Mouse (Mus musculus): ENCODE data around the gene Aph1c. TPM values are rescaled to one million over a fixed set of nuclear protein-coding genes. Genes with fewer than 3 reads are reported as not detected.
"Not testable (repeated sequence)": the region's sequence is repeated elsewhere in the genome, so short reads cannot be mapped to it uniquely, and the experiment has no call there.

The Aph1c gene
- polyA plus RNA-seq, 1 experiment: 0.22 TPM

DNA sequence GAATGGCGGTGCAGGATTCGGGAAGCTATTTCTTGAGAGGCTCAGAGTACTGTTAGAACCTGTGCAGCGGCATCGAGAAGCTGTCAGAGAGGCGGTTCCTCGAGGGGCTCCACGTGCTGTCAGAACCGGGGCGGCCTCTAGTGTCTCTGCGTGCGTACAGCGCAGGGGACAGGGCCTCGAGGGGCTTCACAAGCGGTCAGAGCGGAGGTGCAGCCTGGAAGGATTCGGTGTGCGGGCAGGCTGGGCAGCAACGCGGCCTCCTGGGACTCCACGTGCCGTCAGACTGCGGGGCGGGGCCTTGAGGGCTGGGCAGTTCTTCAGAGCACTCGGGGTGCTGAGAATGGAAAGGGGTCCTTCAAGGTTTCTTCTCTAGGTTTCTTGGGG lies 563 bp upstream of the Aph1c start:
- TF ChIP-seq POLR2A (IDR thresholded peaks at IDR 0.05; ENCODE audit: low read depth, low read length) (no peak), CTCF (IDR thresholded peaks at IDR 0.05; ENCODE audit: extremely low read depth, insufficient read length, insufficient replicate concordance, low read depth, low read length) (no peak)
- under 1% methylated on average over 24 of the region's 24 CpGs for WGBS
- H3K27ac ChIP-seq (ENCODE audit: insufficient read depth, low read depth, low read length): no peak overlapping the region
- H3K27me3 ChIP-seq (ENCODE audit: control insufficient read depth, insufficient read depth, low read length): no peaks in the 10 kb centered on the region
- H3K4me3 ChIP-seq (ENCODE audit: low read depth, low read length): peak overlapping the region; percentile 67
- no peaks in the 10 kb centered on the region for H3K36me3 ChIP-seq (ENCODE audit: control insufficient read depth, insufficient read depth, low read length)
- H3K4me1 ChIP-seq (ENCODE audit: control insufficient read depth, insufficient read depth, insufficient read length, low read length): peaks cover 10% of the 10 kb centered on the region

DNA sequence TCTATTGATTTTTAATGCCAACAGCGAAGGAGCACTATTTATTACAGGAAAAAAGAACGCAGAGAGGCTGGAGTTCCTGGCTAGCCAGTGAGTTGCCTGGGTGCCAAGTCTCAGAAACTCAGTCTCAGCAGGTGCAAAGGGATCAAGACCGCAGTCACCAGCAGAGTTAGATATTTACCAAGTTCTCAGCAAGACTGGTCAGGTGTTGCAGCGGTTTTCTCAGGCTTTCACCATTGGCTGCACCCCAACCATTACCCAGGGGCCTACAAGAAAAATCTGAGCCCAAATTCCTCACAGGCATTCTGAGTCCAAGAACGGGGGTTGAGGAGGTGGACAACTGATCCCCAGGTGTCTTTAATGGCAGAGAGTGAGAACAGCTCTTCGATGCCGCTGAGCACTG lies 675 bp downstream of the Aph1c start:
- no peaks in the 10 kb centered on the region for H3K27me3 ChIP-seq (ENCODE audit: control insufficient read depth, insufficient read depth, low read length)
- no peak overlapping the region for H3K27ac ChIP-seq (ENCODE audit: insufficient read depth, low read depth, low read length)
- peak; percentile 5; the same call in 1 of the 2 replicates for TF ChIP-seq CTCF (IDR thresholded peaks at IDR 0.05; ENCODE audit: extremely low read depth, insufficient read length, insufficient replicate concordance, low read depth, low read length)
- TF ChIP-seq POLR2A (IDR thresholded peaks at IDR 0.05; ENCODE audit: low read depth, low read length): no peak
- H3K4me3 ChIP-seq (ENCODE audit: low read depth, low read length): peak overlapping the region; percentile 77; the same call in 1 of the 2 replicates
- WGBS: 24% methylated on average over 7 of the region's 7 CpGs
- H3K36me3 ChIP-seq (ENCODE audit: control insufficient read depth, insufficient read depth, low read length): no peaks in the 10 kb centered on the region
- peaks cover 10% of the 10 kb centered on the region for H3K4me1 ChIP-seq (ENCODE audit: control insufficient read depth, insufficient read depth, insufficient read length, low read length)

DNA sequence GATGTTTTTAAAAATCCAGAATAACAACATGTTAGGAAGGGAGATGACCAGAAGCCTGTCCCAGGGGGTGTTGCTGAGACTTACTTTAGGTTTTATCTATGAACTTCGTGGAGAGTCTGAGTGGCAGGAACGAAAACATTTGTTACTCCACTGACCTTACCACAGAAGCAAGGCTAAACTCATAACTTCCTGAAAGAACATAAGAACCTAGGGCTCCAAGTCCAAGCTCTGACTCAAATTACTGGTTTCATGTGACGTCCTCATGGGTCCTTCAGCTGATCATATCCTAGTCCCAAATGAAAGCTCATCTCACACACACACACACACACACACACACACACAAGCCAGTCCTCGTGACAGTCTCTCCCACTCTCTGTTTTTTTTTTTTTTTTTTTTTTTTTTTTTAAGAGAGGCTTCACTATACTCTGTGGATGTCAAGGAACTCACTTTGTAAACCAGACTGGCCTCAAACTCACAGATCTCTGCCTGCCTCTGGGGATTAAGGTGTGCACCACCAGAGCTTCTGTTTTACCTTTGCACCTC lies 2.1 kb downstream of the Aph1c start:
- TF ChIP-seq POLR2A (IDR thresholded peaks at IDR 0.05; ENCODE audit: low read depth, low read length) (no peak), CTCF (IDR thresholded peaks at IDR 0.05; ENCODE audit: extremely low read depth, insufficient read length, insufficient replicate concordance, low read depth, low read length) (no peak)
- no peak overlapping the region for H3K27ac ChIP-seq (ENCODE audit: insufficient read depth, low read depth, low read length)
- WGBS: 71% methylated on average over 4 of the region's 4 CpGs
- H3K36me3 ChIP-seq (ENCODE audit: control insufficient read depth, insufficient read depth, low read length): no peaks in the 10 kb centered on the region
- H3K27me3 ChIP-seq (ENCODE audit: control insufficient read depth, insufficient read depth, low read length): no peaks in the 10 kb centered on the region
- peaks cover 10% of the 10 kb centered on the region for H3K4me1 ChIP-seq (ENCODE audit: control insufficient read depth, insufficient read depth, insufficient read length, low read length)
- no peak overlapping the region for H3K4me3 ChIP-seq (ENCODE audit: low read depth, low read length)

DNA sequence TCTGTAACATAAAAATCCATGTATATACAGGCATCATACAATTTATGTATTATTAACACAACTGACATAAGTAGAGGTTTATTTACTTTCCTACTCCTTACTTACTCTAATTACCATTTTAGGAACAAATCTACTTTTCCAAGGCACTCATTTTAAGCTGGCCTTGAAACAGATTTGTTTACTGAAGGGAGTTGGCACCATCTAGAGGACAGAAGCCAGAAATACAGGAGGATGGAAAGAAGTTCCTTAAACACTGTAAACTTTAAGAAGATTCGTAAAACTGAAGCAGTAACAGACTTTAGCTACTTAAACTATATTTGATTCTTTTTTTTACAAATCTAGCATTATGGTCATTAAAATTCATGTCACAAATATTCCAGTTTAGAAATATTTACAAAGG lies 8.5 kb downstream of the Aph1c start:
- H3K27me3 ChIP-seq (ENCODE audit: control insufficient read depth, insufficient read depth, low read length): no peaks in the 10 kb centered on the region
- no peak overlapping the region for H3K4me3 ChIP-seq (ENCODE audit: low read depth, low read length)
- no peaks in the 10 kb centered on the region for H3K4me1 ChIP-seq (ENCODE audit: control insufficient read depth, insufficient read depth, insufficient read length, low read length)
- no peak for TF ChIP-seq CTCF (IDR thresholded peaks at IDR 0.05; ENCODE audit: extremely low read depth, insufficient read length, insufficient replicate concordance, low read depth, low read length)
- no peak for TF ChIP-seq POLR2A (IDR thresholded peaks at IDR 0.05; ENCODE audit: low read depth, low read length)
- H3K27ac ChIP-seq (ENCODE audit: insufficient read depth, low read depth, low read length): no peak overlapping the region
- WGBS: 30% methylated on average over 1 of the region's 1 CpGs
- H3K36me3 ChIP-seq (ENCODE audit: control insufficient read depth, insufficient read depth, low read length): no peaks in the 10 kb centered on the region

DNA sequence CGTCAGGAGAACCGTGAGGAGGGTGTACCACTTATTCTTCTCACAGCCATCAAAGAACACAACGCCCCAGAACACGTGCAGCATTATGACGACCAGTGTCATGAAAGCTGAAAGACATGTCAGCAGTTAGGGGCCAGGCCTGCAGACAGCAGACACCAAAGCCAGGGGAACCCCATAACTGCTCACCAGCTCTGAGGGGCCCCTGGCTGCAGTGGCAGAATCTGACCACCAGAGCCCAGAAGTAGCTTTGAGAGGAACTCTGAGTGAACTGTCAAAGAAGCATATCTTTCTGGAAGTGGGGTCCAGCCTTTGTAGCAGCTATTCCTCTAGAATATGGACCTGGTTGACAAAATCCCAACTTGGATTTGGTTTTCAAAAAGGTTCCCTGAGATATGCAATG lies 12.3 kb downstream of the Aph1c start:
- H3K4me3 ChIP-seq (ENCODE audit: low read depth, low read length); H3K4me1 ChIP-seq (ENCODE audit: control insufficient read depth, insufficient read depth, insufficient read length, low read length); H3K36me3 ChIP-seq (ENCODE audit: control insufficient read depth, insufficient read depth, low read length); H3K27me3 ChIP-seq (ENCODE audit: control insufficient read depth, insufficient read depth, low read length); H3K27ac ChIP-seq (ENCODE audit: insufficient read depth, low read depth, low read length): not testable (repeated sequence)
- 78% methylated on average over 2 of the region's 5 CpGs for WGBS

DNA sequence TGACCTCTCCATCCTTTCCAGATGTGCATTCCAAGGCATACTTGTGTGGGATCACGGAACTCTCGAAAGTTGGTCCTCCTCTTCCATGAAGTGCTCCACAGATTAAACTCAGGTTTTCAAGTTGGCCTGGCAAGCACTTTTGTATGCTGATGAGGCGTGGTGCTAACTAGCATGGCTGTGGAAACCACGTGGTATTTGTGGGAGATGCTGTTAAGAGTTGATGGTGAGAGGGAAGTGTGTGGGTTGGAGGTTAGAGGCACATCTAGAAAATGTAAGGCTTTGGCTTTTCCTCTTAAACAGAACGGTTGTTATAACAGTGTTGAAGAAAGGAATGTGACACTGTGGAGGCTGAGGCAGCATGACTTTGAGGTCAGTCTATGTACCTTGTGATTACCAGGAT lies 13.5 kb downstream of the Aph1c start:
- no peaks in the 10 kb centered on the region for H3K27me3 ChIP-seq (ENCODE audit: control insufficient read depth, insufficient read depth, low read length)
- no peak overlapping the region for H3K4me3 ChIP-seq (ENCODE audit: low read depth, low read length)
- 76% methylated on average over 5 of the region's 5 CpGs for WGBS
- H3K27ac ChIP-seq (ENCODE audit: insufficient read depth, low read depth, low read length): no peak overlapping the region
- H3K36me3 ChIP-seq (ENCODE audit: control insufficient read depth, insufficient read depth, low read length): no peaks in the 10 kb centered on the region
- no peak for TF ChIP-seq POLR2A (IDR thresholded peaks at IDR 0.05; ENCODE audit: low read depth, low read length)
- TF ChIP-seq CTCF (IDR thresholded peaks at IDR 0.05; ENCODE audit: extremely low read depth, insufficient read length, insufficient replicate concordance, low read depth, low read length): no peak
- H3K4me1 ChIP-seq (ENCODE audit: control insufficient read depth, insufficient read depth, insufficient read length, low read length): no peaks in the 10 kb centered on the region

DNA sequence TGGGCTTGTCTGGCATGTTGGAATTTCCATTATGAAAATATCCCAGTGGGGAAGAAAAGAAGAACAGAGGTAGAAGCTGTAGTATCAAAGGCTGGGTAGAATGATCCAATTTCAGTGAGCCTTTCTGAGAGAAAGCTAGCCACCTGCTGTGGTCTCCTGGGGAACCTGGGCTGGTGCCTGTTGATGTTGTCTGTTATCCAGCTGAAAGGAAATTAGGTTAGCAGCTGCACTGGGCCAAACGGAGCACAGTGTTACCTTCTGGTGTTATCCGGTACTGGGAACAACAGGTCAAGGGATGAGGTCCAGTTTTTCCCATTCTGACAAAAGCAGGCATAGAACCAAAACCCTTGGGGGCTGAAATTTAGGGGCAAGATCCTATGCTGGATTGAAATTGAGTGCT lies 21.1 kb downstream of the Aph1c start:
- no peaks in the 10 kb centered on the region for H3K36me3 ChIP-seq (ENCODE audit: control insufficient read depth, insufficient read depth, low read length)
- 72% methylated on average over 2 of the region's 2 CpGs for WGBS
- H3K4me1 ChIP-seq (ENCODE audit: control insufficient read depth, insufficient read depth, insufficient read length, low read length): no peaks in the 10 kb centered on the region
- no peak overlapping the region for H3K27ac ChIP-seq (ENCODE audit: insufficient read depth, low read depth, low read length)
- TF ChIP-seq CTCF (IDR thresholded peaks at IDR 0.05; ENCODE audit: extremely low read depth, insufficient read length, insufficient replicate concordance, low read depth, low read length): no peak
- no peak for TF ChIP-seq POLR2A (IDR thresholded peaks at IDR 0.05; ENCODE audit: low read depth, low read length)
- H3K27me3 ChIP-seq (ENCODE audit: control insufficient read depth, insufficient read depth, low read length): no peaks in the 10 kb centered on the region
- H3K4me3 ChIP-seq (ENCODE audit: low read depth, low read length): no peak overlapping the region

DNA sequence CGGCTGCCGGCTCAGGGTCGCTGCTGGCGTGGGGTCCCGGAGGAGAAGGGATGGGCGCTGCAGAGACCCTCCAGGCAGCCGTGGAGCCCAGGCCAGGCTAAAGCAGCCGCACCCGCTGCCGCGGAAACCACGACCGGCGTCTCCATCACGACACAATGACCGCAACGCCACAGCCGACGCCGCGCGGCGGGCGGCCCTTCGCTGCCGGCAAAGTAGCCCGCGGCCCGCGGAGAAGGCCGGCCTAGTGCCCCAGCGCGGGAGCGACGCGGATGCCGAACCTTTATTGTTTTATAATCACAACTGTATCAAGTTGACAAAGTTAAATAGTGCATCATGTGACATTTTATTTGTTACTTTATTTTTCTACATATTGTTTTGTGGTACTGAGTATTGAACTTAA lies 28.6 kb downstream of the Aph1c start:
- 10% methylated on average over 32 of the region's 37 CpGs for WGBS
- H3K36me3 ChIP-seq (ENCODE audit: control insufficient read depth, insufficient read depth, low read length); H3K27me3 ChIP-seq (ENCODE audit: control insufficient read depth, insufficient read depth, low read length); H3K27ac ChIP-seq (ENCODE audit: insufficient read depth, low read depth, low read length); H3K4me1 ChIP-seq (ENCODE audit: control insufficient read depth, insufficient read depth, insufficient read length, low read length): not testable (repeated sequence)
- peak overlapping the region; percentile 40 for H3K4me3 ChIP-seq (ENCODE audit: low read depth, low read length)

All from small intestine, adult 2 months (tissue).